Mouse (Mus musculus) embryonic facial prominence, embryonic 11.5 days (tissue): ENCODE data around the gene Crygc. TPM values are rescaled to one million over a fixed set of nuclear protein-coding genes. Genes with fewer than 3 reads are reported as not detected.

Experiments used
- ATAC-seq: fragments of 200-750 bp; cut with Nextera tagmentation; replicated peaks from 2 replicates; pipeline ENCODE4 v1.8.0; 2017; ENCODE audit warnings: low read depth; ENCODE audit not compliant: insufficient number of reproducible peaks, low FRiP score, low TSS enrichment
- DNase-seq: peaks from one replicate; pipeline ENCODE4 v3.0.0-alpha.2; 2015; ENCODE audit warnings: low spot score
- H3K27ac ChIP-seq: fragments of 300-500 bp; sonication (generic); replicated peaks from 2 replicates; pipeline ENCODE4 v1.5.1; 2014; ENCODE audit warnings: mild to moderate bottlenecking, low read depth, low read length, control low read depth
- H3K27me3 ChIP-seq: fragments of 300-500 bp; sonication (generic); 2 replicates; pipeline ENCODE4 v1.6.1; 2014; ENCODE audit warnings: mild to moderate bottlenecking, low read length, moderate library complexity, mixed read lengths; ENCODE audit not compliant: control insufficient read depth, insufficient read depth
- H3K36me3 ChIP-seq: fragments of 300-500 bp; sonication (generic); replicated peaks from 2 replicates; pipeline ENCODE4 v1.6.1; 2014; ENCODE audit warnings: low read depth, mild to moderate bottlenecking, low read length, moderate library complexity, mixed read lengths; ENCODE audit not compliant: control insufficient read depth, insufficient read depth
- H3K4me1 ChIP-seq: fragments of 300-500 bp; sonication (generic); 2 replicates; pipeline ENCODE4 v1.6.1; 2014; ENCODE audit warnings: low read length, mixed read lengths; ENCODE audit not compliant: control insufficient read depth, insufficient read depth
- H3K4me2 ChIP-seq: fragments of 300-500 bp; sonication (generic); 2 replicates; pipeline ENCODE4 v1.6.1; 2014; ENCODE audit warnings: low read depth, mild to moderate bottlenecking, control low read depth, low read length, moderate library complexity
- H3K4me3 ChIP-seq: fragments of 300-500 bp; sonication (generic); 2 replicates; pipeline ENCODE4 v1.5.1; 2014; ENCODE audit warnings: low read depth, low read length, control low read depth
- H3K9ac ChIP-seq: fragments of 300-500 bp; sonication (generic); replicated peaks from 2 replicates; pipeline ENCODE4 v1.6.1; 2014; ENCODE audit warnings: mild to moderate bottlenecking, control low read depth, low read length
- H3K9me3 ChIP-seq: fragments of 300-500 bp; sonication (generic); replicated peaks from 2 replicates; pipeline ENCODE4 v1.6.1; 2016; ENCODE audit warnings: mild to moderate bottlenecking, low read length, inconsistent platforms, mixed read lengths; ENCODE audit not compliant: control insufficient read depth
- WGBS: fragments of 180-500 bp; shearing (Covaris S2); extraction: QIAGEN DNeasy Blood & Tissue Kit; methylation state at CpG from one replicate; pipeline ENCODE4 v1.1.7; 2014; 5-methylcytosine and 5-hydroxymethylcytosine counted together
- polyA plus RNA-seq: library from polyadenylated mRNA; unstranded; fragments of >200 nt; fragmentation: Nextera tagmentation; extraction: Ambion mirVana; gene quantifications from 2 replicates; pipeline ENCODE4 v1.2.1, GENCODE M21; 2014

The Crygc gene
- polyA plus RNA-seq, 1 experiment from 2014 or later = 1.00 TPM

- no peak overlapping the region for H3K4me3 ChIP-seq
- 51% methylated on average over 12 of the region's 12 CpGs for whole genome bisulfite sequencing
- no peak overlapping the region for H3K27ac ChIP-seq
- H3K9me3 ChIP-seq = no peaks in the 10 kb centered on the region
- H3K36me3 ChIP-seq = no peaks in the 10 kb centered on the region
- H3K4me1 ChIP-seq = no peaks in the 10 kb centered on the region
- no peak overlapping the region for H3K4me2 ChIP-seq
- ATAC-seq = peak; percentile 58; the same call in 1 of the 2 replicates
- peak; percentile 14 for DNase-seq
- no peaks in the 10 kb centered on the region for H3K27me3 ChIP-seq
- H3K9ac ChIP-seq = no peak overlapping the region
Observed at GRCm38 (mm10) chr1:65048781-65049180, 24.7 kb downstream of the Crygc start.

GRCm38 (mm10) chr1:65046401-65047109, 26.9 kb downstream of the Crygc start:
- Histone ChIP-seq H3K9me3 (no peaks in the 10 kb centered on the region), H3K36me3 (no peaks in the 10 kb centered on the region), H3K27me3 (no peaks in the 10 kb centered on the region; the same call in 1 of the 2 replicates), H3K4me1 (no peaks in the 10 kb centered on the region), H3K4me3 (no peak overlapping the region), H3K4me2 (no peak overlapping the region), H3K9ac (no peak overlapping the region), H3K27ac (no peak overlapping the region)
- WGBS = 38% methylated on average over 8 of the region's 8 CpGs
- DNase-seq (peak; percentile 66), ATAC-seq (no peak)

GRCm38 (mm10) chr1:65043433-65043832, 30.1 kb downstream of the Crygc start:
- no peaks in the 10 kb centered on the region for H3K9me3 ChIP-seq
- H3K27me3 ChIP-seq = no peaks in the 10 kb centered on the region; the same call in 1 of the 2 replicates
- no peak overlapping the region for H3K9ac ChIP-seq
- no peak overlapping the region for H3K4me2 ChIP-seq
- DNase-seq (no peak), ATAC-seq (no peak)
- no peak overlapping the region for H3K27ac ChIP-seq
- WGBS = 90% methylated on average over 2 of the region's 2 CpGs
- no peaks in the 10 kb centered on the region for H3K4me1 ChIP-seq
- H3K4me3 ChIP-seq = no peak overlapping the region
- H3K36me3 ChIP-seq = no peaks in the 10 kb centered on the region

DNA sequence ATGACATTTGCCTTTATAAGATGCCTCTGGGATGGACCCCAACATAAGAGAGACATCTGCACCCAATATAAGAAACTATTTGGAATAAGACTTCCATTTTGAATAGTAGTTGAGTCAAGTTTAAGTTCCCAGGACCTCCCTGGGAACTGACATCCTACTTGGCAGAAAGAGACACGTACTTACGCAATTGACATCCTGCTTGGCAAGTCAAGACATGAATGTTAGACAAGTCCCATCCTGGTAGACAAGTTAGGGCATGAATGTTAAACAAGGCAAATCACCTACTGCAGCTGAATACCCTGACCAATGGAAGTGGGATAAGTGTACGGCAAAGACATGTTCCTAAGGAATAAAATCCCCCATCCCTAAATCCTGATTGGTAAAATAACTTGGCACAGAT, 31.7 kb downstream of the Crygc start:
- H3K4me1 ChIP-seq = no peaks in the 10 kb centered on the region
- no peak overlapping the region for H3K4me3 ChIP-seq
- ATAC-seq (no peak), DNase-seq (no peak)
- no peak overlapping the region for H3K9ac ChIP-seq
- H3K9me3 ChIP-seq = no peaks in the 10 kb centered on the region
- no peak overlapping the region for H3K27ac ChIP-seq
- no peaks in the 10 kb centered on the region for H3K36me3 ChIP-seq
- no peaks in the 10 kb centered on the region; the same call in 1 of the 2 replicates for H3K27me3 ChIP-seq
- 96% methylated on average over 3 of the region's 3 CpGs for WGBS
- no peak overlapping the region for H3K4me2 ChIP-seq

DNA sequence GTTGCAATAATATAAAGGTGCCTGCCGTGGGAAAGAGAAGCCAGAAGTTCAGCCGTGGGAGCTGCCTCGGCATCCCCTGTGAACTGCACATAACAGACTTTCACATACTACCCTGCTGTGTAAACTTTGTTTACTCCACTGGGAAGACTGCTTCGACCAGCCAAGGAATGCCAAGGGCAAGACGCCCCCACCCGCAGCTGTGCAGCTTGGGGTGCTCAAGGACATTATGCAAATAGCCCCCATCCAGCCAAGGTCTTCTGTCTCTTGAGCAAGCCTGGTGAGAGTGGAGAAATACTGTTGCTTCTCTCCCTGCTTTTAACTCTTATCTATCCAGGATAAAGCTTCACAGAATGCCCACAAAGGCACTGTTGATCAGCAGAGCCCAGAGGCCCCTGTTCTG, 32.7 kb downstream of the Crygc start:
- 83% methylated on average over 6 of the region's 6 CpGs for WGBS
- no peak overlapping the region for H3K27ac ChIP-seq
- no peak overlapping the region for H3K4me3 ChIP-seq
- no peak overlapping the region for H3K9ac ChIP-seq
- H3K4me1 ChIP-seq = no peaks in the 10 kb centered on the region
- H3K4me2 ChIP-seq = no peak overlapping the region
- ATAC-seq = no peak
- no peaks in the 10 kb centered on the region for H3K9me3 ChIP-seq
- no peaks in the 10 kb centered on the region for H3K36me3 ChIP-seq
- no peaks in the 10 kb centered on the region; the same call in 1 of the 2 replicates for H3K27me3 ChIP-seq
- DNase-seq = no peak

DNA sequence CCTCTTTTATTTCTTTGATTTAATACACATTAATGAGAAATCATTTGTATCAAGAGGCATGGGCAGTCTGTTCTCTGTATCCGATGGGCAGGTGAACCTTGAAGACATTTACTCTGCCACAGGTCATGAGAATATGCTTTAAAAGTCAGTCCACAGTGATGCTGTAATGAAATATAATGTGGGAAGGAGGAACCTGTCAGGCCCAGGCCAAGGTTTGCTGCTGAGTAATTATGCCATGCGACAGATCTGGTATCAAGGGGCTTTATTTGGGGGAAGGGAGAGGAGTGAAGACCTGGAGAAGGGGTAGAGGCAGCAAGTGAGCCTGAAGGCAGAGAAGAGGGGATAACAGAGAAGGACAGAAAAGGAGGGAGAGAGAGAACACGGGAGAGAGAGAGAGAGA, 33.8 kb downstream of the Crygc start:
- Histone ChIP-seq H3K9me3 (no peaks in the 10 kb centered on the region), H3K4me1 (no peaks in the 10 kb centered on the region), H3K36me3 (no peaks in the 10 kb centered on the region), H3K27me3 (no peaks in the 10 kb centered on the region; the same call in 1 of the 2 replicates), H3K9ac (no peak overlapping the region), H3K4me3 (no peak overlapping the region), H3K27ac (no peak overlapping the region), H3K4me2 (no peak overlapping the region)
- DNase-seq (no peak), ATAC-seq (no peak)
- WGBS = 78% methylated on average over 3 of the region's 3 CpGs

GRCm38 (mm10) chr1:65037542-65037941, 35.9 kb downstream of the Crygc start:
- H3K9me3 ChIP-seq = no peaks in the 10 kb centered on the region
- no peak overlapping the region for H3K4me3 ChIP-seq
- no peaks in the 10 kb centered on the region; the same call in 1 of the 2 replicates for H3K27me3 ChIP-seq
- H3K9ac ChIP-seq = no peak overlapping the region
- H3K4me2 ChIP-seq = no peak overlapping the region
- DNase-seq (no peak), ATAC-seq (no peak)
- H3K36me3 ChIP-seq = no peaks in the 10 kb centered on the region
- H3K4me1 ChIP-seq = no peaks in the 10 kb centered on the region
- WGBS = 80% methylated on average over 2 of the region's 2 CpGs
- no peak overlapping the region for H3K27ac ChIP-seq

- Histone ChIP-seq H3K4me1 (no peaks in the 10 kb centered on the region), H3K36me3 (no peaks in the 10 kb centered on the region), H3K27me3 (no peaks in the 10 kb centered on the region), H3K9me3 (no peaks in the 10 kb centered on the region), H3K4me3 (no peak overlapping the region), H3K27ac (no peak overlapping the region), H3K9ac (no peak overlapping the region), H3K4me2 (no peak overlapping the region)
- peak; percentile 65; the same call in 1 of the 2 replicates for ATAC-seq
- WGBS = 26% methylated on average over 3 of the region's 3 CpGs
- peak; percentile 24 for DNase-seq
Observed at GRCm38 (mm10) chr1:65035513-65035912, 38.0 kb downstream of the Crygc start.
